Mouse (Mus musculus) neural tube, embryonic 14.5 days (tissue): ENCODE results near the gene Exosc10. TPM values are rescaled to one million over a fixed set of nuclear protein-coding genes. Genes with fewer than 3 reads are reported as not detected.

ENCODE experiments used
- ATAC-seq: fragments of 200-750 bp; cut with Nextera tagmentation; 2 replicates; pipeline ENCODE4 v1.8.0; 2017; ENCODE audit warnings: low read depth, mild to moderate bottlenecking, moderate TSS enrichment, moderate library complexity
- H3K27ac ChIP-seq: fragments of 300-500 bp; sonication (generic); 2 replicates; pipeline ENCODE4 v1.5.1; 2014; ENCODE audit warnings: low read depth, mild to moderate bottlenecking, control low read depth, low read length, moderate library complexity, mixed read lengths
- H3K27me3 ChIP-seq: fragments of 300-500 bp; sonication (generic); 2 replicates; pipeline ENCODE4 v1.6.1; 2014; ENCODE audit warnings: low read length; ENCODE audit not compliant: control insufficient read depth, insufficient read depth
- H3K36me3 ChIP-seq: fragments of 300-500 bp; sonication (generic); 2 replicates; pipeline ENCODE4 v1.6.1; 2014; ENCODE audit warnings: low read length, mixed read lengths; ENCODE audit not compliant: control insufficient read depth, insufficient read depth
- H3K4me1 ChIP-seq: fragments of 300-500 bp; sonication (generic); 2 replicates; pipeline ENCODE4 v1.6.1; 2014; ENCODE audit warnings: low read length; ENCODE audit not compliant: control insufficient read depth, insufficient read depth
- H3K4me2 ChIP-seq: fragments of 300-500 bp; sonication (generic); 2 replicates; pipeline ENCODE4 v1.6.1; 2014; ENCODE audit warnings: mild to moderate bottlenecking, low read depth, low read length, control low read depth
- H3K4me3 ChIP-seq: fragments of 300-500 bp; sonication (generic); 2 replicates; pipeline ENCODE4 v1.5.1; 2014; ENCODE audit warnings: low read depth, low read length, control low read depth, mixed read lengths
- H3K9ac ChIP-seq: fragments of 300-500 bp; sonication (generic); replicated peaks from 2 replicates; pipeline ENCODE4 v1.6.1; 2014; ENCODE audit warnings: low read depth, mild to moderate bottlenecking, control low read depth, low read length, mixed read lengths
- H3K9me3 ChIP-seq: fragments of 300-500 bp; sonication (generic); 2 replicates; pipeline ENCODE4 v1.6.1; 2016; ENCODE audit warnings: low read length; ENCODE audit not compliant: control insufficient read depth
- WGBS: fragments of 180-500 bp; shearing (Covaris S2); extraction: QIAGEN DNeasy Blood & Tissue Kit; methylation state at CpG from one replicate; pipeline ENCODE4 v1.1.7; 2014; 5-methylcytosine and 5-hydroxymethylcytosine counted together
- polyA plus RNA-seq: library from polyadenylated mRNA; unstranded; fragments of >200 nt; fragmentation: Nextera tagmentation; extraction: Ambion mirVana; gene quantifications from 2 replicates; pipeline ENCODE4 v1.2.1, GENCODE M21; 2014

The Exosc10 gene
- polyA plus RNA-seq, 1 experiment from 2014 or later, result 89.1 TPM

DNA sequence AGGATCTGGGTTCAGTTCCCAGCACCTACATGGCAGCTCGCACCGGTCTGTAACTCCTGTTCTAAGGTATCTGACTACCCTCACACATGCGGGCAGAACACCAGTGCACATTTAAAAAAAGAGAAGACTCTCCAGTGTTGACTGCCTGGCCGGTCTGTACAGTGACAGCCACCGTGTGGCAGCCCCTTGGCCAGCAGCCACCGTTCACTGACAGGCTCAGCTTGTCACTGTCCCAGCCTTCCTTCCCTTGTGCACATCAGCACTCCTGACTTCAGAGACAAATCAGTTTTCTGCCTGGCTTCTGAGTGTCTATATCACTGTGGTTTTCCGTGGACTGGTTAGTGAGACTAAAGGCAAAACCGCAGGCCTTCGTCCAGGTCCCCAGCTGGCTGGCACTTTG, 30.6 kb downstream of the Exosc10 start:
- Histone ChIP-seq H3K36me3 (0 out of 2 replicates have a peak, but pooled peaks cover 6% of the 10 kb centered on the region), H3K9ac (no peak overlapping the region), H3K4me1 (peaks cover 15% of the 10 kb centered on the region), H3K9me3 (no peaks in the 10 kb centered on the region), H3K27ac (no peak overlapping the region), H3K27me3 (no peaks in the 10 kb centered on the region), H3K4me3 (no peak overlapping the region), H3K4me2 (no peak overlapping the region)
- WGBS, result 80% methylated on average over 9 of the region's 9 CpGs
- no peak for ATAC-seq

GRCm38 (mm10) chr4:148589565-148589964, 31.3 kb downstream of the Exosc10 start:
- no peaks in the 10 kb centered on the region for H3K9me3 ChIP-seq
- H3K4me3 ChIP-seq, result no peak overlapping the region
- ATAC-seq, result no peak
- no peaks in the 10 kb centered on the region for H3K27me3 ChIP-seq
- no peak overlapping the region for H3K9ac ChIP-seq
- no peak overlapping the region for H3K27ac ChIP-seq
- no peak overlapping the region for H3K4me2 ChIP-seq
- H3K36me3 ChIP-seq, result 0 out of 2 replicates have a peak, but pooled peaks cover 12% of the 10 kb centered on the region
- WGBS, result 62% methylated on average over 6 of the region's 8 CpGs
- peaks cover 15% of the 10 kb centered on the region for H3K4me1 ChIP-seq

DNA sequence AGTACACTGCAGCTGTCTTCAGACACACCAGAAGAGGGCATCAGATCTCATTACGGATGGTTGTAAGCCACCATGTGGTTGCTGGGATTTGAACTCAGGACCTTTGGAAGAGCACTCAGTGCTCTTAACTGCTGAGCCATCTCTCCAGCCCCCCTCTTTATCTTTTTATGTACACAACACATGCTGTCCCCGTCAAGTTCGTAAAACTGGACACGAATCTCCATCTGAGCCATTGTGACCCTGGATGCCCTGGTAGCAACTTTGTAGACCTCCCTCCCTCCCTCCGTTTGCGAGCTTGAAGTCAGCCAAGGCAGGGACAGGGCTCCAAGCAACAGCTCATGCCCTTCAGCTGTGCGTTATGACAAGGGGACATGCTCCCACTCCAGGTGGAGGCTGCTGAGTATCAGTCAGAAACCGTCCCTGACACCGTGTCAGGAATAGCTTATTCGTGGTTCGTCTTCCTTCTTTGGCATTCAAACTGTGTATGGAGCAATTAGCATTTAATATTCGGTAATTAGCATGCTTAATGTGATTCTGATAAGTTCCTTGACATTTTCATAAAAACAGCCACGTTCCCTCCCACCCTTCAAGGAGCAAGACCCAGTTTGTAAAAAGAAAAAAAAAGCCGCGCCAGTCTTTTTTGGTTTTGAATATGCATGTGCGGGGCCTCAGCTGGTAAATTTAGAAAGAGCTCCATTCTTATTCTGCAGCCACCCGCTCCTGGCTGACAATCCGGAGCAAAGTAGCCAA, 32.4 kb downstream of the Exosc10 start:
- peaks cover 15% of the 10 kb centered on the region for H3K4me1 ChIP-seq
- no peaks in the 10 kb centered on the region for H3K27me3 ChIP-seq
- peak overlapping the region; percentile 61 for H3K4me3 ChIP-seq
- ATAC-seq, result no peak
- H3K27ac ChIP-seq, result peak overlapping the region; percentile 45
- H3K4me2 ChIP-seq, result peak overlapping the region; percentile 96
- H3K9me3 ChIP-seq, result no peaks in the 10 kb centered on the region
- H3K9ac ChIP-seq, result peak overlapping the region; percentile 30; the same call in 1 of the 2 replicates
- WGBS, result 6% methylated on average over 18 of the region's 18 CpGs
- H3K36me3 ChIP-seq, result peaks cover 22% of the 10 kb centered on the region; the same call in 1 of the 2 replicates

DNA sequence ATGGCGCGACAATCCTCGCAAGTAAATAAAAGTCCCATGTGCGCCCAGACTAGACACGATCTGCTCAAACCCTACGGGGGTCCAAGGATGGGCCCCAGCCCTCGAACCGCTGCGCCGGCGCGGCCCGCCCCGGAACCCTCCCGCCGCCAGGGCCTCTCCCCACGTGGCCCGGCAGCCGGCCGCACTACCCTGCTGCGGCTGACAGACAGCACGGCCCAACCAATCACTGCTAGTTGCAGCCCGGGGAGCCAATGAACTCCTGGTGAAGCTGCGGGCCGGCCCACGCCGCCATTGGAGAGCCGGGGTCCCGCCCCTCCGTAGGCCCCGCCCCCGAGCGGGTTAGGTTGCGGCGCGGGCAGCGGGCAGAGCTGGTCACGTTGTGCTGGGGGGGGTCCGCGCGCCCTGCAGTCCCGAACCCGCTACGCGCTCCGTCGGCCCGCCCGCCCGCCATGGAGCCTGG, 33.0 kb downstream of the Exosc10 start, which contains the start of gene Srm:
Srm (plus strand) TSS at position 333 of the 460 bp plus-strand sequence.
- Histone ChIP-seq H3K9ac (peak within 1 kb of the TSS; percentile 80), H3K36me3 (peaks cover 24% of the 10 kb centered on the region), H3K4me2 (peak within 1 kb of the TSS; percentile 96), H3K4me3 (peak within 1 kb of the TSS; percentile 61), H3K9me3 (no peaks in the 10 kb centered on the region), H3K27me3 (no peaks in the 10 kb centered on the region), H3K4me1 (peaks cover 15% of the 10 kb centered on the region), H3K27ac (peak within 1 kb of the TSS; percentile 45)
- peak; percentile 99 for ATAC-seq
- 0% methylated on average over 40 of the region's 50 CpGs for WGBS

- peak overlapping the region; percentile 80 for H3K9ac ChIP-seq
- H3K4me1 ChIP-seq, result peaks cover 15% of the 10 kb centered on the region
- 0 out of 2 replicates have a peak overlapping the region, but pooled peaks have one; percentile 16 for H3K27ac ChIP-seq
- no peaks in the 10 kb centered on the region for H3K27me3 ChIP-seq
- under 1% methylated on average over 52 of the region's 53 CpGs for WGBS
- peak overlapping the region; percentile 96 for H3K4me2 ChIP-seq
- peaks cover 27% of the 10 kb centered on the region for H3K36me3 ChIP-seq
- peak; percentile 59; the same call in 1 of the 2 replicates for ATAC-seq
- H3K9me3 ChIP-seq, result no peaks in the 10 kb centered on the region
- H3K4me3 ChIP-seq, result peak overlapping the region; percentile 61
Measured at GRCm38 (mm10) chr4:148591637-148592380, 33.6 kb downstream of the Exosc10 start.

DNA sequence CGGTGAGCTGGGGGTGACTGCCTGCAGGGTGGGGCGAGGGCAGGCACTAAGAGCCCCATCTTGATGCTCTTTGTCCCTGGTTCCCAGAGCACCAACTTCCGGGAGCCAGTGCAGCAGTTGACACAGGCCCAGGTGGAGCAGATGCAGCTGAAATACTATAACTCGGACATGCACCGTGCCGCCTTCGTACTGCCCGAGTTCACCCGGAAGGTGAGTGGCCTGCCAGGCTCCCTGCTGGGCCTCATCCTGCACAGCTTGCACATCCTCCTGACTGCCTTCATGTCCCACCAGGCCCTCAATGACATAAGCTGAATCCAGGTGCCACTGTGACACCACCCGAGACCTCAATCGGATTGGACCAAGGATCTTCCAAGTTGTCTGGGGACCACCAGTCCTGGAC, 35.8 kb downstream of the Exosc10 start:
- Histone ChIP-seq H3K9ac (no peak overlapping the region), H3K4me2 (no peak overlapping the region), H3K27ac (no peak overlapping the region), H3K4me1 (peaks cover 15% of the 10 kb centered on the region), H3K9me3 (no peaks in the 10 kb centered on the region), H3K36me3 (peaks cover 27% of the 10 kb centered on the region), H3K4me3 (no peak overlapping the region), H3K27me3 (no peaks in the 10 kb centered on the region)
- ATAC-seq, result no peak
- WGBS, result 94% methylated on average over 11 of the region's 11 CpGs

GRCm38 (mm10) chr4:148595916-148596315, 37.7 kb downstream of the Exosc10 start:
- no peak for ATAC-seq
- peaks cover 11% of the 10 kb centered on the region for H3K4me1 ChIP-seq
- no peaks in the 10 kb centered on the region for H3K27me3 ChIP-seq
- no peak overlapping the region for H3K27ac ChIP-seq
- no peak overlapping the region for H3K4me2 ChIP-seq
- peaks cover 27% of the 10 kb centered on the region for H3K36me3 ChIP-seq
- H3K4me3 ChIP-seq, result no peak overlapping the region
- no peak overlapping the region for H3K9ac ChIP-seq
- WGBS, result 88% methylated on average over 6 of the region's 6 CpGs
- H3K9me3 ChIP-seq, result no peaks in the 10 kb centered on the region

DNA sequence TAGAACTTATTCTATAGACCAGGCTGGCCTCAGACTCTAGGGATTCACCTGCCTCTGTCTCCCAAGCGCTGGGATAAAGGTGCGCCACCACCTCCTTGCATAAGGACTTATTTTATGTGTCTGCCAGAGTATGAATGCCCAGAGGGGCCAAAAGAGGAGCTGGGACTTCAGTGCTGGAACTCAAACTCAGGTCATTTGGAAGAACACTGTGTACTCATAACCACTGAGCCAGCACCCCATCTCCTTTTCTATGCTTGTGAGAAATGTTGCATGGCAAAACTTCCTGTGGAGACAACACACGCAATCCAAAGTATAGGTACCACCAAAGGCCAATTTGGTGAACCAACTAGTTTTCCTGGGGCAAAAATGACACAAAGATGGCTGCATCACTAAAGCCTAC, 38.5 kb downstream of the Exosc10 start:
- Histone ChIP-seq H3K4me2 (no peak overlapping the region), H3K4me3 (no peak overlapping the region), H3K36me3 (peaks cover 27% of the 10 kb centered on the region), H3K27ac (no peak overlapping the region), H3K9ac (no peak overlapping the region), H3K9me3 (no peaks in the 10 kb centered on the region), H3K4me1 (peaks cover 11% of the 10 kb centered on the region), H3K27me3 (no peaks in the 10 kb centered on the region)
- 97% methylated on average over 3 of the region's 3 CpGs for WGBS
- ATAC-seq, result no peak

DNA sequence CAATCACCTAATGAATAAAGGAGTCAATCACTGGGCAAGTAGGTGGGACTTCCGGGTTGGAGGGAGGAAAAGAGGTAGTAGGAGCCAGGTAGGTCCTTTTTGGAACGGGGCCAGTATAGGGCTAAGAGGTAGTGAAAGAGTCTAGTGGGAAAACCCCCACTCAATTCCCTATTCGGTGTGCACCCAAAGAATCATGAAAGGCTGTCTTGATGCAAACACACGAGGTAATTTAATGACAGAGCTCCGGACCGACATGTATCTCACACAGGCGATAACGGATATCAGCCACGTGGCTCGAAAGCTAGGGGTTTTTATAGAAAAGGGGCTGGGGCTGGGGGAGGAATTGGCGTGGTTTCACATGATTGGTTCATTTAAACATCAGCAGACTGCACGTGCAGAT, 40.6 kb downstream of the Exosc10 start:
- 94% methylated on average over 12 of the region's 12 CpGs for WGBS
- Histone ChIP-seq H3K27me3 (no peaks in the 10 kb centered on the region), H3K36me3 (peaks cover 21% of the 10 kb centered on the region), H3K27ac (no peak overlapping the region), H3K4me3 (no peak overlapping the region), H3K4me2 (no peak overlapping the region), H3K9ac (no peak overlapping the region), H3K9me3 (no peaks in the 10 kb centered on the region), H3K4me1 (no peaks in the 10 kb centered on the region)
- no peak for ATAC-seq
